Mouse (Mus musculus): Measurements from ENCODE around the gene Gnaq.

Gnaq gene

GRCm38 (mm10) chr19:16347037-16347436 is 214.4 kb downstream of the Gnaq start:
- in situ Hi-C loops (cut with MboI; ENCODE audit: low sequenced_read_pairs): loop anchor here (25.0 kb wide), 1 partner anchor 210 kb away; the partner anchor contains the start of gene Gnaq

- in situ Hi-C loops (cut with MboI; ENCODE audit: low sequenced_read_pairs): no loop called here
Observed at GRCm38 (mm10) chr19:16353701-16354136, 221.1 kb downstream of the Gnaq start.

- in situ Hi-C loops (cut with MboI; ENCODE audit: low sequenced_read_pairs): no loop called here
Observed at GRCm38 (mm10) chr19:16358148-16358547, 225.5 kb downstream of the Gnaq start.

- in situ Hi-C loops (cut with MboI; ENCODE audit: low sequenced_read_pairs): no loop called here
Observed at GRCm38 (mm10) chr19:16358905-16359304, 226.3 kb downstream of the Gnaq start.

GRCm38 (mm10) chr19:16366465-16367063 is 233.9 kb downstream of the Gnaq start:
- in situ Hi-C loops (cut with MboI; ENCODE audit: low sequenced_read_pairs): loop anchor here (10.0 kb wide), 1 partner anchor 228 kb away; no protein-coding TSS in a partner anchor

GRCm38 (mm10) chr19:16367218-16367617 is 234.6 kb downstream of the Gnaq start:
- in situ Hi-C loops (cut with MboI; ENCODE audit: low sequenced_read_pairs): loop anchor here (10.0 kb wide), 1 partner anchor 228 kb away; no protein-coding TSS in a partner anchor

GRCm38 (mm10) chr19:16371680-16372079 is 239.0 kb downstream of the Gnaq start:
- in situ Hi-C loops (cut with MboI; ENCODE audit: low sequenced_read_pairs): no loop called here

GRCm38 (mm10) chr19:16372752-16373486 is 240.3 kb downstream of the Gnaq start:
- in situ Hi-C loops (cut with MboI; ENCODE audit: low sequenced_read_pairs): no loop called here

- in situ Hi-C loops (cut with MboI; ENCODE audit: low sequenced_read_pairs): no loop called here
Observed at GRCm38 (mm10) chr19:16375881-16376280, 243.2 kb downstream of the Gnaq start.

GRCm38 (mm10) chr19:16378565-16378964 is 245.9 kb downstream of the Gnaq start:
- in situ Hi-C loops (cut with MboI; ENCODE audit: low sequenced_read_pairs): no loop called here

GRCm38 (mm10) chr19:16379687-16380086 is 247.1 kb downstream of the Gnaq start:
- in situ Hi-C loops (cut with MboI; ENCODE audit: low sequenced_read_pairs): no loop called here

- in situ Hi-C loops (cut with MboI; ENCODE audit: low sequenced_read_pairs): no loop called here
Observed at GRCm38 (mm10) chr19:16382392-16382791, 249.8 kb downstream of the Gnaq start.

GRCm38 (mm10) chr19:16383127-16383526 is 250.5 kb downstream of the Gnaq start:
- in situ Hi-C loops (cut with MboI; ENCODE audit: low sequenced_read_pairs): no loop called here

- in situ Hi-C loops (cut with MboI; ENCODE audit: low sequenced_read_pairs): no loop called here
Observed at GRCm38 (mm10) chr19:16384094-16384493, 251.5 kb downstream of the Gnaq start.

GRCm38 (mm10) chr19:16384957-16385356 is 252.3 kb downstream of the Gnaq start:
- in situ Hi-C loops (cut with MboI; ENCODE audit: low sequenced_read_pairs): no loop called here

GRCm38 (mm10) chr19:16386514-16386913 is 253.9 kb downstream of the Gnaq start:
- in situ Hi-C loops (cut with MboI; ENCODE audit: low sequenced_read_pairs): no loop called here

- in situ Hi-C loops (cut with MboI; ENCODE audit: low sequenced_read_pairs): no loop called here
Observed at GRCm38 (mm10) chr19:16390192-16390795, 257.7 kb downstream of the Gnaq start.

GRCm38 (mm10) chr19:16394381-16394780 is 261.8 kb downstream of the Gnaq start:
- in situ Hi-C loops (cut with MboI; ENCODE audit: low sequenced_read_pairs): no loop called here

- in situ Hi-C loops (cut with MboI; ENCODE audit: low sequenced_read_pairs): no loop called here
Observed at GRCm38 (mm10) chr19:16403101-16403500, 270.5 kb downstream of the Gnaq start.

GRCm38 (mm10) chr19:16407727-16408126 is 275.1 kb downstream of the Gnaq start:
- in situ Hi-C loops (cut with MboI; ENCODE audit: low sequenced_read_pairs): no loop called here

GRCm38 (mm10) chr19:16411302-16411701 is 278.7 kb downstream of the Gnaq start:
- in situ Hi-C loops (cut with MboI; ENCODE audit: low sequenced_read_pairs): no loop called here

Measured in CH12F3 (cell line).